Mouse (Mus musculus): ENCODE measurements around the gene Mtf1. TPM values are rescaled to one million over a fixed set of nuclear protein-coding genes. Genes with fewer than 3 reads are reported as not detected.

The Mtf1 gene
- polyA plus RNA-seq, 1 experiment = 12.4 TPM

- TF ChIP-seq POLR2A (IDR thresholded peaks at IDR 0.05; ENCODE audit: low read depth, low read length) = no peak
- no peak for TF ChIP-seq CTCF (IDR thresholded peaks at IDR 0.05; ENCODE audit: extremely low read depth, insufficient read length, insufficient replicate concordance, low read depth, low read length)
- H3K27me3 ChIP-seq (ENCODE audit: control insufficient read depth, insufficient read depth, low read length) = peaks cover 19% of the 10 kb centered on the region
- H3K4me3 ChIP-seq (ENCODE audit: low read depth, low read length) = peak overlapping the region; percentile 30
- no peaks in the 10 kb centered on the region for H3K4me1 ChIP-seq (ENCODE audit: control insufficient read depth, insufficient read depth, insufficient read length, low read length)
- H3K27ac ChIP-seq (ENCODE audit: insufficient read depth, low read depth, low read length) = no peak overlapping the region
- 3% methylated on average over 83 of the region's 83 CpGs for WGBS
- H3K36me3 ChIP-seq (ENCODE audit: control insufficient read depth, insufficient read depth, low read length) = no peaks in the 10 kb centered on the region
Observed at GRCm38 (mm10) chr4:124894508-124895428, 92.9 kb downstream of the Mtf1 start.

GRCm38 (mm10) chr4:124898428-124898827, 96.5 kb downstream of the Mtf1 start:
- Histone ChIP-seq H3K4me3 (ENCODE audit: low read depth, low read length) (no peak overlapping the region), H3K36me3 (ENCODE audit: control insufficient read depth, insufficient read depth, low read length) (no peaks in the 10 kb centered on the region), H3K27me3 (ENCODE audit: control insufficient read depth, insufficient read depth, low read length) (peaks cover 19% of the 10 kb centered on the region), H3K27ac (ENCODE audit: insufficient read depth, low read depth, low read length) (no peak overlapping the region), H3K4me1 (ENCODE audit: control insufficient read depth, insufficient read depth, insufficient read length, low read length) (no peaks in the 10 kb centered on the region)
- 66% methylated on average over 10 of the region's 10 CpGs for WGBS
- no peak for TF ChIP-seq POLR2A (IDR thresholded peaks at IDR 0.05; ENCODE audit: low read depth, low read length)
- no peak for TF ChIP-seq CTCF (IDR thresholded peaks at IDR 0.05; ENCODE audit: extremely low read depth, insufficient read length, insufficient replicate concordance, low read depth, low read length)

Other genes starting within 250 kb of the Mtf1 start
- not detected in 2 replicates for gene 3100002H09Rik, start 191.3 kb upstream of the Mtf1 start, polyA plus RNA-seq (2012; rRNA removed)
- gene Pou3f1, start 145.3 kb upstream of the Mtf1 start, polyA plus RNA-seq (2012; rRNA removed) = 0.04 and 0.09 TPM in 2 replicates
- 0.57 and 0.85 TPM in 2 replicates for gene Utp11, start 108.5 kb upstream of the Mtf1 start, polyA plus RNA-seq (2012; rRNA removed)
- 6.8 and 9.2 TPM in 2 replicates for gene Fhl3, start 101.4 kb upstream of the Mtf1 start, polyA plus RNA-seq (2012; rRNA removed)
- 3.3 and 7.2 TPM in 2 replicates for gene Sf3a3, start 87.3 kb upstream of the Mtf1 start, polyA plus RNA-seq (2012; rRNA removed)
- 21.8 and 26.7 TPM in 2 replicates for gene Inpp5b, start 60.3 kb upstream of the Mtf1 start, polyA plus RNA-seq (2012; rRNA removed)
- gene Yrdc, start 48.6 kb downstream of the Mtf1 start, polyA plus RNA-seq (2012; rRNA removed) = 22.4 and 24.3 TPM in 2 replicates
- 29.9 and 31.4 TPM in 2 replicates for gene 1110065P20Rik, start 49.1 kb downstream of the Mtf1 start, polyA plus RNA-seq (2012; rRNA removed)
- gene Maneal, start 60.1 kb downstream of the Mtf1 start, polyA plus RNA-seq (2012; rRNA removed) = 0.25 and 0.33 TPM in 2 replicates
- gene Epha10, start 78.8 kb downstream of the Mtf1 start, polyA plus RNA-seq (2012; rRNA removed) = not detected in 2 replicates
- 5.2 and 7.1 TPM in 2 replicates for gene 9930104L06Rik, start 134.9 kb downstream of the Mtf1 start, polyA plus RNA-seq (2012; rRNA removed)
- gene Cdca8, start 137.2 kb downstream of the Mtf1 start, polyA plus RNA-seq (2012; rRNA removed) = 8.4 and 18.7 TPM in 2 replicates
- 0.60 and 1.6 TPM in 2 replicates for gene Rspo1, start 184.3 kb downstream of the Mtf1 start, polyA plus RNA-seq (2012; rRNA removed)
- gene Gnl2, start 214.5 kb downstream of the Mtf1 start, polyA plus RNA-seq (2012; rRNA removed) = 1.5 and 3.5 TPM in 2 replicates

Measured in small intestine, adult 2 months (tissue).